Mouse (Mus musculus) MEL (cell line): ENCODE results near the gene Mcl1. TPM values are rescaled to one million over a fixed set of nuclear protein-coding genes. Genes with fewer than 3 reads are reported as not detected.
A peak's percentile ranks its signal among the peaks of the same experiment; 100 is the strongest.

ENCODE experiments used
- DNase-seq: peaks from one replicate; pipeline ENCODE4 v3.0.0; 2011; ENCODE audit warnings: low read depth, low spot score
- H3K27ac ChIP-seq: 2 replicates; pipeline ENCODE4 v1.5.1; 2012; ENCODE audit warnings: low read depth, mild to moderate bottlenecking, control low read depth, low read length, moderate library complexity; ENCODE audit not compliant: control insufficient read depth
- H3K27me3 ChIP-seq, 2 experiments: fragments of 150-350 bp in 1 of 2; sonication (generic) in 1 of 2; 2 replicates each; pipeline ENCODE4 v1.6.1; 2012; ENCODE audit warnings: low read length in 2 of 2, mild to moderate bottlenecking in 2 of 2, improper control_type of control experiment in 1 of 2, moderate library complexity in 1 of 2; ENCODE audit not compliant: insufficient read depth in 2 of 2, control insufficient read depth in 1 of 2
- H3K36me3 ChIP-seq, 2 experiments: 2 replicates each; pipeline ENCODE4 v1.6.1; 2012 to 2014; ENCODE audit warnings: low read length in 2 of 2, improper control_type of control experiment in 1 of 2, inconsistent platforms in 1 of 2, mild to moderate bottlenecking in 1 of 2; ENCODE audit not compliant: insufficient read depth in 2 of 2, control insufficient read depth in 1 of 2
- H3K4me1 ChIP-seq, 2 experiments: fragments of 150-350 bp in 1 of 2; sonication (generic) in 1 of 2; 2 replicates each; pipeline ENCODE4 v1.6.1; 2012; ENCODE audit warnings: low read length in 2 of 2, improper control_type of control experiment in 1 of 2, mild to moderate bottlenecking in 1 of 2; ENCODE audit not compliant: insufficient read depth in 2 of 2, control insufficient read depth in 1 of 2
- H3K4me3 ChIP-seq, 2 experiments: fragments of 150-350 bp in 1 of 2; sonication (generic) in 1 of 2; 2 replicates each; pipeline ENCODE4 v1.5.1; 2012; ENCODE audit warnings: low read depth in 2 of 2, low read length in 2 of 2, mild to moderate bottlenecking in 2 of 2, moderate library complexity in 2 of 2, control low read depth in 1 of 2, improper control_type of control experiment in 1 of 2; ENCODE audit not compliant: control insufficient read depth in 1 of 2, insufficient read depth in 1 of 2
- H3K79me2 ChIP-seq: 2 replicates; pipeline ENCODE4 v1.6.1; 2012; ENCODE audit warnings: mild to moderate bottlenecking, low read length, moderate library complexity; ENCODE audit not compliant: control insufficient read depth, poor library complexity, insufficient read depth
- H3K9ac ChIP-seq: 2 replicates; pipeline ENCODE4 v1.6.1; 2012; ENCODE audit warnings: low read depth, mild to moderate bottlenecking, control low read depth, low read length, moderate library complexity; ENCODE audit not compliant: control insufficient read depth, poor library complexity, severe bottlenecking
- H3K9me3 ChIP-seq: fragments of 150-350 bp; sonication (generic); replicated peaks from 2 replicates; pipeline ENCODE4 v1.6.1; 2012; ENCODE audit warnings: mild to moderate bottlenecking, low read length, improper control_type of control experiment, moderate library complexity; ENCODE audit not compliant: insufficient read depth
- BHLHE40 ChIP-seq: IDR thresholded peaks from 2 replicates; pipeline ENCODE4 v1.6.1; 2012; ENCODE audit warnings: low read depth, mild to moderate bottlenecking, inconsistent platforms, low read length, improper control_type of control experiment, borderline replicate concordance
- E2F4 ChIP-seq: IDR thresholded peaks from 2 replicates; pipeline ENCODE4 v1.6.1; 2011; ENCODE audit warnings: low read depth, low read length, improper control_type of control experiment, borderline replicate concordance
- ELF1 ChIP-seq: IDR thresholded peaks from 2 replicates; pipeline ENCODE4 v1.6.1; 2014; ENCODE audit warnings: low read depth, mild to moderate bottlenecking, inconsistent platforms, low read length, improper control_type of control experiment, moderate library complexity
- ETS1 ChIP-seq: IDR thresholded peaks from 2 replicates; pipeline ENCODE4 v1.6.1; 2012; ENCODE audit warnings: low read depth, mild to moderate bottlenecking, inconsistent platforms, low read length, improper control_type of control experiment, moderate library complexity
- GABPA ChIP-seq: IDR thresholded peaks from 2 replicates; pipeline ENCODE4 v1.6.1; 2012; ENCODE audit warnings: low read depth, mild to moderate bottlenecking, inconsistent platforms, low read length, improper control_type of control experiment, moderate library complexity
- HCFC1 ChIP-seq: IDR thresholded peaks from 2 replicates; pipeline ENCODE4 v1.6.1; 2012; ENCODE audit warnings: low read depth, mild to moderate bottlenecking, inconsistent platforms, low read length, improper control_type of control experiment, moderate library complexity
- KAT2A ChIP-seq: conservative IDR thresholded peaks from 2 replicates; pipeline ENCODE4 v1.6.1; 2012; ENCODE audit warnings: low read depth, low read length, improper control_type of control experiment, inconsistent platforms
- MAFK ChIP-seq: IDR thresholded peaks from 2 replicates; pipeline ENCODE4 v1.6.1; 2011; ENCODE audit warnings: low read depth, mild to moderate bottlenecking, low read length, improper control_type of control experiment, borderline replicate concordance
- MAZ ChIP-seq: IDR thresholded peaks from 2 replicates; pipeline ENCODE4 v1.6.1; 2012; ENCODE audit warnings: low read depth, mild to moderate bottlenecking, inconsistent platforms, low read length, improper control_type of control experiment
- MYB ChIP-seq: IDR thresholded peaks from 2 replicates; pipeline ENCODE4 v1.6.1; 2011; ENCODE audit warnings: mild to moderate bottlenecking, low read depth, low read length, improper control_type of control experiment
- NELFE ChIP-seq: IDR thresholded peaks from 2 replicates; pipeline ENCODE4 v1.6.1; 2011; ENCODE audit warnings: low read depth, low read length, improper control_type of control experiment
- NRF1 ChIP-seq: IDR thresholded peaks from 2 replicates; pipeline ENCODE4 v1.6.1; 2014; ENCODE audit warnings: low read depth, mild to moderate bottlenecking, inconsistent platforms, low read length, improper control_type of control experiment, moderate library complexity; ENCODE audit not compliant: poor library complexity, insufficient read depth, severe bottlenecking
- POLR2A ChIP-seq, 2 experiments: IDR thresholded peaks; 2 replicates each; pipeline ENCODE4 v1.6.1; 2011 to 2012; ENCODE audit warnings: low read length in 2 of 2, mild to moderate bottlenecking in 2 of 2, control low read depth in 1 of 2, improper control_type of control experiment in 1 of 2, low read depth in 1 of 2, moderate library complexity in 1 of 2; ENCODE audit not compliant: control insufficient read depth in 1 of 2, insufficient read depth in 1 of 2, poor library complexity in 1 of 2
- POLR2AphosphoS5 ChIP-seq: IDR thresholded peaks from 2 replicates; pipeline ENCODE4 v1.6.1; 2012; ENCODE audit warnings: low read depth, borderline replicate concordance, mild to moderate bottlenecking, inconsistent platforms, low read length, moderate library complexity, mixed read lengths
- RAD21 ChIP-seq: IDR thresholded peaks from 2 replicates; pipeline ENCODE4 v1.6.1; 2011; ENCODE audit warnings: mild to moderate bottlenecking, low read depth, low read length, improper control_type of control experiment
- RCOR1 ChIP-seq: IDR thresholded peaks from 2 replicates; pipeline ENCODE4 v1.6.1; 2012; ENCODE audit warnings: low read depth, mild to moderate bottlenecking, inconsistent platforms, low read length, improper control_type of control experiment
- TAL1 ChIP-seq: IDR thresholded peaks from 2 replicates; pipeline ENCODE4 v1.6.1; 2012; ENCODE audit warnings: mild to moderate bottlenecking, inconsistent platforms, low read length, moderate library complexity, mixed read lengths
- USF1 ChIP-seq: IDR thresholded peaks from 2 replicates; pipeline ENCODE4 v1.6.1; 2014; ENCODE audit warnings: low read depth, mild to moderate bottlenecking, inconsistent platforms, low read length, improper control_type of control experiment, moderate library complexity
- USF2 ChIP-seq, 2 experiments: IDR thresholded peaks; 2 replicates each; pipeline ENCODE4 v1.6.1; 2011 to 2012; ENCODE audit warnings: improper control_type of control experiment in 2 of 2, low read length in 2 of 2, borderline replicate concordance in 1 of 2, inconsistent platforms in 1 of 2, low read depth in 1 of 2, mild to moderate bottlenecking in 1 of 2; ENCODE audit not compliant: insufficient read depth in 1 of 2
- ZMIZ1 ChIP-seq: IDR thresholded peaks from 2 replicates; pipeline ENCODE4 v1.6.1; 2012; ENCODE audit warnings: low read depth, mild to moderate bottlenecking, inconsistent platforms, low read length, improper control_type of control experiment, moderate library complexity
- polyA plus RNA-seq, 2 experiments: library from polyadenylated mRNA; stranded (reverse) in 1 of 2; unstranded in 1 of 2; fragments of >175 nt in 1 of 2; fragments of >200 nt in 1 of 2; gene quantifications; 2 replicates each; pipeline versions ENCODE4 v1.2.1 to v1.2.4; 2012; ENCODE audit warnings: low replicate concordance in 2 of 2, low read depth in 1 of 2; ENCODE audit not compliant: insufficient read length in 2 of 2, insufficient read depth in 1 of 2, missing spikeins in 1 of 2
- total RNA-seq: library from RNA; depleted of rRNA; stranded (reverse); fragments of 300-350 nt; gene quantifications from 2 replicates; pipeline ENCODE4 v1.2.3, GENCODE M21; 2012

Gene Mcl1
- total and polyA plus RNA-seq, 3 experiments, result 142 to 211 (median 156) TPM

DNA sequence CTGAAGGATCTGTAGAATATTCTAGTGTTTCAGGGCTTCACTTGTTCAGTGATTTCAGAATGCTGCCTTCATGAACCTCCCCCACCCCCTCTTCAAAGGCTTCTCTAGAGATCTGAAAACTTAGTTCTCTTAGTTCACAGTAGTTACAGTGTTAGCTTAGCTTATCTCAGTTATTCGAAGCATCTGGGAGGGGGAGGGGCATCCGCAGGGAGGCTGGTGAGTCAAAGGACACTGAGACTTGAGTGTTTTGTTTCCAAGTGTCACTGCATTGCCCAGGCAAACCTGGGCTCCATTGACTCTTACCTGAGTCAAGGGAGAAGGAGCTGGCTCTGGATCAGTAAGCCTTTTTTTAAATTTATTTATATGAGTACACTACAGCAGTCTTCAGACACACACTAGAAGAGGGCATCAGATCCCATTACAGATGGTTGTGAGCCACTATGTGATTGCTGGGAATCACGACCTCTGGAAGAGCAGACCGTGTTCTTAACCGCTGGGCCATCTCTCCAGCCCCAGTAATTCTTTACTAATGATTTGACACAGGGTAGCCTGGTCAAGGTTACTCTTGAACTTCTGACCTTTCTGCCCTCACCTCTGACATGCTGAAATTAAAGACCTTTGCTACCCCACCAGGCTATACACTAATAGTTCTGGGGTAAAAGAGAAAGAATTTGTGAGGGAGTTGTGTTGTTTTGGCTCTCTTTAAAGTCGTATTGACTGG is 7.7 kb downstream of the Mcl1 start:
- Histone ChIP-seq H3K9ac (no peak overlapping the region), H3K79me2 (peaks cover 72% of the 10 kb centered on the region), H3K36me3 (peaks cover 31 to 58% of the 10 kb centered on the region in 2 experiments), H3K9me3 (no peaks in the 10 kb centered on the region), H3K4me3 (no peak overlapping the region), H3K27ac (peak overlapping the region; percentile 59), H3K27me3 (no peaks in the 10 kb centered on the region), H3K4me1 (peaks cover 34 to 45% of the 10 kb centered on the region in 2 experiments)
- peak; percentile 97 for DNase-seq
- peak; percentile 91 for TF ChIP-seq TAL1
- no peak for TF ChIP-seq BHLHE40
- TF ChIP-seq POLR2AphosphoS5, result peak; percentile 61; the same call in 1 of the 2 replicates

DNA sequence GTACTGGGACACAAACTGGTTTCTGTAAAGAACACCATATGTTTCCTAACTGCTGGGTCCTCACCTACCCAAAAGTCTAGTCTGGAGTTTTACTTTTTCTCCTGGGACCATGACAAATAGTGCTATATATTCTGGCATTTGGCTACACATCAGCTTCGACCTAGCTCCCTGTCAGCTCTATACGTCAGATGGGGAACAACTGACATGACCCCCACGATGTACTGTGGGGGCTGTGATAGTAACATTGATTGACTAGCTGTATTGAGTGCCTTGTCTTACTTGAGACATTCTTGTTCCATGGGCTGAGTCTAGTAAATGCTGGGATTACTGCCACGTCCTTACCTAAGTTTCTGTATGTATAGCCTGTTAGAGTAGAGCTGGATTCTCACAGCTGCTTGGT is 8.9 kb downstream of the Mcl1 start:
- H3K27ac ChIP-seq, result no peak overlapping the region
- no peak overlapping the region for H3K9ac ChIP-seq
- H3K4me3 ChIP-seq, result no peak overlapping the region
- DNase-seq, result no peak
- H3K79me2 ChIP-seq, result peaks cover 69% of the 10 kb centered on the region
- H3K36me3 ChIP-seq, result peaks cover 21 to 49% of the 10 kb centered on the region in 2 experiments
- TF ChIP-seq ELF1, result no peak
- no peak for TF ChIP-seq ZMIZ1
- no peak for TF ChIP-seq ETS1
- TF ChIP-seq GABPA, result no peak
- TF ChIP-seq RCOR1, result no peak
- TF ChIP-seq MAZ, result no peak
- no peak for TF ChIP-seq E2F4
- TF ChIP-seq USF1, result no peak
- no peak for TF ChIP-seq NRF1
- no peaks in the 10 kb centered on the region for H3K9me3 ChIP-seq
- H3K4me1 ChIP-seq, result peaks cover 24 to 47% of the 10 kb centered on the region in 2 experiments
- no peaks in the 10 kb centered on the region for H3K27me3 ChIP-seq

DNA sequence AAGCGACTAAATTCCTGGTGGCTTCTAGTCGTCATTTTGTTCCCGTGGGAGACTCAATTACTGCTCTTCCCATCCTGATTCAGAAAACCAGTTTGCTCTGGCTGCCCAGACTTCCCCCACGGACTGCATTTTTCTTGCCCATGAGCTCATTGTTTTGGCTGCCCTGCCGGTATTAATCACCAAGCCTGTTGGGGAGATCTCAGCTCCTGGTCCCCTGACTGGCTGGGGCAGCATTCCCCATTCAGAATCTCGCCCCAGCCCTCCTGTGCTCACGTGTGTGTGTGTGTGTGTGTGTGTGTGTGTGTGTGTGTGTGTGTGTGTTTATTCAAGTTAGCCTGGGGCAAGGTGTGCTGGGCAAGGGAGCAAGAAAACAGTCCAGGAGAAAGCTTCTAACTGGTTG is 9.4 kb downstream of the Mcl1 start:
- no peak for DNase-seq
- no peak overlapping the region for H3K9ac ChIP-seq
- no peak for TF ChIP-seq MYB
- TF ChIP-seq BHLHE40, result no peak
- TF ChIP-seq KAT2A, result no peak
- no peak for TF ChIP-seq USF2 (IDR thresholded peaks at IDR 0.05; ENCODE audit: borderline replicate concordance in 1 of 2, insufficient read depth in 1 of 2, low read depth in 1 of 2, low read length in 2 of 2)
- no peak for TF ChIP-seq MAZ
- no peak for TF ChIP-seq MAFK
- no peak for TF ChIP-seq NELFE
- no peak for TF ChIP-seq RAD21
- TF ChIP-seq POLR2A (IDR thresholded peaks at IDR 0.05; ENCODE audit: control insufficient read depth in 1 of 2, insufficient read depth in 1 of 2, low read depth in 1 of 2, low read length in 2 of 2, poor library complexity in 1 of 2), result no peak
- TF ChIP-seq HCFC1, result no peak
- no peak overlapping the region for H3K4me3 ChIP-seq
- H3K27me3 ChIP-seq, result no peaks in the 10 kb centered on the region
- peaks cover 19 to 47% of the 10 kb centered on the region in 2 experiments for H3K4me1 ChIP-seq
- H3K27ac ChIP-seq, result no peak overlapping the region
- H3K9me3 ChIP-seq, result no peaks in the 10 kb centered on the region
- peaks cover 18 to 49% of the 10 kb centered on the region in 2 experiments for H3K36me3 ChIP-seq
- peaks cover 66% of the 10 kb centered on the region for H3K79me2 ChIP-seq
